Mouse (Mus musculus) heart, embryonic 16.5 days (tissue): ENCODE results near the gene Slc6a11. TPM values are rescaled to one million over a fixed set of nuclear protein-coding genes. Genes with fewer than 3 reads are reported as not detected.

Source experiments
- ATAC-seq: fragments of 200-750 bp; cut with Nextera tagmentation; replicated peaks from 2 replicates; pipeline ENCODE4 v1.8.0; 2017; ENCODE audit warnings: moderate number of reproducible peaks; ENCODE audit not compliant: insufficient read depth, low FRiP score; ENCODE audit errors: extremely low read depth
- H3K27ac ChIP-seq: fragments of 300-500 bp; sonication (generic); 2 replicates; pipeline ENCODE4 v1.5.1; 2014; ENCODE audit warnings: mild to moderate bottlenecking, low read length, control low read depth, moderate library complexity
- H3K27me3 ChIP-seq: fragments of 300-500 bp; sonication (generic); 2 replicates; pipeline ENCODE4 v1.6.1; 2014; ENCODE audit warnings: low read length, mixed read lengths; ENCODE audit not compliant: control insufficient read depth, insufficient read depth
- H3K36me3 ChIP-seq: fragments of 300-500 bp; sonication (generic); 2 replicates; pipeline ENCODE4 v1.6.1; 2014; ENCODE audit not compliant: control insufficient read depth, insufficient read depth
- H3K4me1 ChIP-seq: fragments of 300-500 bp; sonication (generic); 2 replicates; pipeline ENCODE4 v1.6.1; 2014; ENCODE audit warnings: low read length, mixed read lengths; ENCODE audit not compliant: control insufficient read depth, insufficient read depth
- H3K4me2 ChIP-seq: fragments of 300-500 bp; sonication (generic); 2 replicates; pipeline ENCODE4 v1.6.1; 2014; ENCODE audit warnings: low read depth, mild to moderate bottlenecking, control low read depth, low read length
- H3K4me3 ChIP-seq: fragments of 300-500 bp; sonication (generic); 2 replicates; pipeline ENCODE4 v1.5.1; 2014; ENCODE audit warnings: mild to moderate bottlenecking, control low read depth, low read length
- H3K9ac ChIP-seq: fragments of 300-500 bp; sonication (generic); 2 replicates; pipeline ENCODE4 v1.6.1; 2014; ENCODE audit warnings: low read length, control low read depth
- H3K9me3 ChIP-seq: fragments of 300-500 bp; sonication (generic); replicated peaks from 2 replicates; pipeline ENCODE4 v1.6.1; 2016; ENCODE audit warnings: low read length; ENCODE audit not compliant: control insufficient read depth
- WGBS: fragments of 180-500 bp; shearing (Covaris S2); extraction: QIAGEN DNeasy Blood & Tissue Kit; methylation state at CpG from one replicate; pipeline ENCODE4 v1.1.7; 2014; 5-methylcytosine and 5-hydroxymethylcytosine counted together
- polyA plus RNA-seq: library from polyadenylated mRNA; unstranded; fragments of >200 nt; fragmentation: Nextera tagmentation; extraction: Ambion mirVana; gene quantifications from 2 replicates; pipeline ENCODE4 v1.2.1, GENCODE M21; 2015

Gene Slc6a11
- polyA plus RNA-seq, 1 experiment from 2014 or later = not detected

- H3K4me2 ChIP-seq = no peak overlapping the region
- no peak overlapping the region for H3K9ac ChIP-seq
- H3K4me3 ChIP-seq = no peak overlapping the region
- no peaks in the 10 kb centered on the region for H3K9me3 ChIP-seq
- 58% methylated on average over 9 of the region's 9 CpGs for WGBS
- H3K36me3 ChIP-seq = no peaks in the 10 kb centered on the region
- ATAC-seq = no peak
- H3K27me3 ChIP-seq = no peaks in the 10 kb centered on the region
- H3K4me1 ChIP-seq = no peaks in the 10 kb centered on the region
- H3K27ac ChIP-seq = no peak overlapping the region
These were observed 68.3 kb downstream of the Slc6a11 start for GRCm38 (mm10) chr6:114199200-114199845.

GRCm38 (mm10) chr6:114204557-114204956 lies 73.5 kb downstream of the Slc6a11 start:
- no peak for ATAC-seq
- Histone ChIP-seq H3K27me3 (peaks cover 2% of the 10 kb centered on the region; the same call in 1 of the 2 replicates), H3K27ac (no peak overlapping the region), H3K4me1 (no peaks in the 10 kb centered on the region), H3K4me3 (no peak overlapping the region), H3K9ac (no peak overlapping the region), H3K36me3 (no peaks in the 10 kb centered on the region), H3K4me2 (no peak overlapping the region), H3K9me3 (no peaks in the 10 kb centered on the region)
- WGBS = 68% methylated on average over 3 of the region's 3 CpGs

GRCm38 (mm10) chr6:114208296-114208695 lies 77.3 kb downstream of the Slc6a11 start:
- H3K27ac ChIP-seq = no peak overlapping the region
- H3K36me3 ChIP-seq = no peaks in the 10 kb centered on the region
- 88% methylated on average over 2 of the region's 2 CpGs for WGBS
- H3K9ac ChIP-seq = no peak overlapping the region
- no peak overlapping the region for H3K4me2 ChIP-seq
- no peak for ATAC-seq
- H3K27me3 ChIP-seq = peaks cover 2% of the 10 kb centered on the region
- no peaks in the 10 kb centered on the region for H3K4me1 ChIP-seq
- H3K9me3 ChIP-seq = no peaks in the 10 kb centered on the region
- no peak overlapping the region for H3K4me3 ChIP-seq

GRCm38 (mm10) chr6:114214393-114214792 lies 83.4 kb downstream of the Slc6a11 start:
- Histone ChIP-seq H3K27me3 (peaks cover 3% of the 10 kb centered on the region), H3K9ac (no peak overlapping the region), H3K9me3 (no peaks in the 10 kb centered on the region), H3K4me2 (no peak overlapping the region), H3K36me3 (no peaks in the 10 kb centered on the region), H3K4me1 (no peaks in the 10 kb centered on the region), H3K4me3 (no peak overlapping the region), H3K27ac (no peak overlapping the region)
- WGBS = 51% methylated on average over 4 of the region's 4 CpGs
- no peak for ATAC-seq

- WGBS = 58% methylated on average over 13 of the region's 13 CpGs
- Histone ChIP-seq H3K27me3 (peaks cover 3% of the 10 kb centered on the region; the same call in 1 of the 2 replicates), H3K27ac (no peak overlapping the region)
These were observed 85.8 kb downstream of the Slc6a11 start for GRCm38 (mm10) chr6:114216741-114217414.

GRCm38 (mm10) chr6:114224399-114224798 lies 93.4 kb downstream of the Slc6a11 start:
- H3K27ac ChIP-seq = no peak overlapping the region
- no peaks in the 10 kb centered on the region for H3K9me3 ChIP-seq
- no peaks in the 10 kb centered on the region for H3K27me3 ChIP-seq
- H3K36me3 ChIP-seq = no peaks in the 10 kb centered on the region
- no peak overlapping the region for H3K4me2 ChIP-seq
- 16% methylated on average over 4 of the region's 4 CpGs for WGBS
- H3K9ac ChIP-seq = no peak overlapping the region
- ATAC-seq = no peak
- H3K4me1 ChIP-seq = no peaks in the 10 kb centered on the region
- no peak overlapping the region for H3K4me3 ChIP-seq

More at GRCm38 (mm10) chr6:114216741-114217414, 85.8 kb downstream of the Slc6a11 start:
- ATAC-seq = no peak
- H3K4me1 ChIP-seq = no peaks in the 10 kb centered on the region
- no peaks in the 10 kb centered on the region for H3K36me3 ChIP-seq
- H3K4me2 ChIP-seq = no peak overlapping the region
- H3K9ac ChIP-seq = no peak overlapping the region
- H3K4me3 ChIP-seq = no peak overlapping the region
- no peaks in the 10 kb centered on the region for H3K9me3 ChIP-seq

- Histone ChIP-seq H3K4me2 (no peak overlapping the region), H3K9me3 (no peaks in the 10 kb centered on the region), H3K36me3 (no peaks in the 10 kb centered on the region), H3K9ac (no peak overlapping the region), H3K4me3 (no peak overlapping the region), H3K27me3 (no peaks in the 10 kb centered on the region), H3K27ac (no peak overlapping the region), H3K4me1 (no peaks in the 10 kb centered on the region)
- ATAC-seq = no peak
- 7% methylated on average over 2 of the region's 2 CpGs for WGBS
These were observed 96.3 kb downstream of the Slc6a11 start for GRCm38 (mm10) chr6:114227378-114227777.

- no peaks in the 10 kb centered on the region for H3K36me3 ChIP-seq
- H3K27me3 ChIP-seq = no peaks in the 10 kb centered on the region
- ATAC-seq = no peak
- H3K4me1 ChIP-seq = no peaks in the 10 kb centered on the region
- no peak overlapping the region for H3K4me2 ChIP-seq
- WGBS = 62% methylated on average over 3 of the region's 3 CpGs
- H3K27ac ChIP-seq = no peak overlapping the region
- H3K9ac ChIP-seq = no peak overlapping the region
- H3K9me3 ChIP-seq = no peaks in the 10 kb centered on the region
- H3K4me3 ChIP-seq = no peak overlapping the region
These were observed 97.2 kb downstream of the Slc6a11 start for GRCm38 (mm10) chr6:114228196-114228595.

- H3K27ac ChIP-seq = no peak overlapping the region
- WGBS = 25% methylated on average over 6 of the region's 6 CpGs
- H3K4me3 ChIP-seq = no peak overlapping the region
- no peak overlapping the region for H3K9ac ChIP-seq
- peaks cover 10% of the 10 kb centered on the region for H3K27me3 ChIP-seq
- H3K4me1 ChIP-seq = no peaks in the 10 kb centered on the region
- no peak overlapping the region for H3K4me2 ChIP-seq
- ATAC-seq = no peak
- no peaks in the 10 kb centered on the region for H3K36me3 ChIP-seq
- no peaks in the 10 kb centered on the region for H3K9me3 ChIP-seq
These were observed 108.0 kb downstream of the Slc6a11 start for GRCm38 (mm10) chr6:114238892-114239644.
